Mouse (Mus musculus) yolk sac, embryonic 10.5 days (tissue): ENCODE results near the gene Ubqln2.

ENCODE experiments used
- DNase-seq: peaks from one replicate; pipeline ENCODE4 v3.0.0-alpha.2; 2017; ENCODE audit warnings: low spot score

Gene Ubqln2

DNA sequence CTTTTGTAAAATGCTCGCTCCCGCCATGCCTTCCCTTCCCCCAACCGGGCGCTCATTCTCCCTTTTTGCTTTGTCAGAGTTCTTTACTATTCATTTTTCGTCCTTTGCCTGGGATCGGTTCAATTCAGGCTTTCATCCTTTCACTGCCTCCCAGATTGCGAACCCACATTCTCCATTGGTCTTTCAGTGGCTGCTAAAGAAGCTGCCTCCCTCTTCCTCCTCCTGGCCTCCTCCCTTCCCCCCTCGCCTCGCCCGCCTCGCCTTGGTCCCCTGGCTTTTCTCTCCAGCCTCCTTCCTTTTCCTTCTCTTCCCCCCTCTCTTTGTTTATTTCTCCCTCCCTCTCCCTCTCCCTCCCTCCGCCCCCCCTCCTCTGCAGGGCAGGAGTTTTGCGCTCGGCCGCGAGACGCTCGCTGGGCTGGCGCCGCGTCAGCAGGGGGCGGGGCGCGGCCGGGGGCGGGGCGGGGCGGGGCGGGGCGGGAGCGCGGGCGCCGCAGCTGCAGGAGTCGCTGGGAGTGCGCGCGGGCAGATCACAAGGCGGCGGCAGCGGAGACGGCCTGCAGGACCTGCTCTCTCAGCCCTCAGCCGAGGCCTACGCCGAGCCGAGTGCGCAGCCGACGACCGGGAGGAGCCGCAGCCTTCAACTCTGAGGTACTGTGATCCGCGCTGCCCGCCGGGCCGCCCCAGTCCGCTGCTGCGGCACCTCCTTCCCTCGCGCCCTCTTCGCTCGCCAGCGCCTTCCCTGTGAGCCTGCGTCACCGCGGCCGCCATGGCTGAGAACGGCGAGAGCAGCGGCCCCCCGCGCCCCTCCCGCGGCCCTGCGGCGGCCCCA is at the start of gene Ubqln2:
Ubqln2 (plus strand) TSS at position 540 of the 829 bp plus-strand sequence.
- peak; percentile 91 for DNase-seq

DNA sequence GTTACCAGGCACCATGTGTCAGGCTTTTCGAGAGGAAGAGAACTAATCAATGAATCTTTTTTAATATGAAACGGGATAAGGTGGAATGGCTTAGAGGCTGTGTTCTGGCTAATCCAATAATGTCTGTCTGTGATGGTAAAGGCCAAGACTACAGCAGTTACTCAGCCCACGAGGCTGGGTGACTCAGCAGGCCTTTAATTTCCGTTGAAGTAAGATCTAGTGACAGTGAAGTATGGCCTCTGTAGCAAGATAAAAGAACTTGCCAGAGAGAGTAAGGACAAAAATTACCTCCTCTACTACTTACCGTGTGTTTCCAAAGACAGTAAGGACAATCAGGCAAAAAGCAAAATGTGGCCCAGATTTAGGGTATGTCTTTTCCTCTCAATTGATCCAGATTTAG is 46.1 kb upstream of the Ubqln2 start:
- no peak for DNase-seq

DNA sequence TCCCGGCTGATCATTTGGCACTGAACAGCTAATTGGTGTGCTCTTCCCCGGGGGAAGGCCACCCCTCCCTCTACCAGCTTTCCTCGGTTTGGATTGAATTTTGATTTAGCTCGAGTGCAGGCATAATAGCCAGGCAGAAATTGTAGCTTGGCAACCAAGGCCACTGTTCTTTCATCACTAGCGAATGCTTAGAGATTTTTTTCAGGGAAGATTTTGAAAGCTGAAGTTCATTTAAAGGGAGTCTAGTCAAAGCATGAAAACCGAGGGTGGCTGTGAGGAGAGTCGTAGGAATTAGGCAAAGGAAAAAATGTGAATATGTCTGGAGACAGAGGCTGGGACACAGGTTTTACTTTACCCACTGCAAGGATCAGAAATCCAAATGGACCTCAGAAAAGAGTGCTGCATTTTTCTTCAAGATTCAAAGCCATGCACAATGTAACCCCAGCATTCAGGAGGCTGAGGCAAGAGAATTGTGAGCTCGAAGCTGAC is 21.2 kb upstream of the Ubqln2 start:
- DNase-seq = no peak

DNA sequence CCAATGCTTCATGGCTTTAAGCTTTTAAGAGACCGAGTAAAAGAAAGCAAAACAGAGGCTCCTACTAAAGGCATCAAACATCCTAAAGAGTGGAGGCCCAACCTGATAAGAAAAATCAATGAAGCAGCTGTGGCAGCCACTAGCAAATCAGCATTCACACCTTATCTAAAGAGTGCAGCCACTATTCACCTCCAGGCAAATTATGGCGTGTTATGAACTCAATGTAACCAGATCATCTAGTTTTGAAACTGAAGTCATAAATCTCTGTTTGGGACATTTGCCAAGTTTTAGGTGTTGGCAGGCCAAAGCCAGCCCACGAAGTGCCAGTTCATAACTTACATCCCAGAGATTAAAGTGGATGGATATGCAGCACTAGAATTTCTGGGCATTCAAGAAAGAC is 5.7 kb upstream of the Ubqln2 start:
- DNase-seq = no peak

DNA sequence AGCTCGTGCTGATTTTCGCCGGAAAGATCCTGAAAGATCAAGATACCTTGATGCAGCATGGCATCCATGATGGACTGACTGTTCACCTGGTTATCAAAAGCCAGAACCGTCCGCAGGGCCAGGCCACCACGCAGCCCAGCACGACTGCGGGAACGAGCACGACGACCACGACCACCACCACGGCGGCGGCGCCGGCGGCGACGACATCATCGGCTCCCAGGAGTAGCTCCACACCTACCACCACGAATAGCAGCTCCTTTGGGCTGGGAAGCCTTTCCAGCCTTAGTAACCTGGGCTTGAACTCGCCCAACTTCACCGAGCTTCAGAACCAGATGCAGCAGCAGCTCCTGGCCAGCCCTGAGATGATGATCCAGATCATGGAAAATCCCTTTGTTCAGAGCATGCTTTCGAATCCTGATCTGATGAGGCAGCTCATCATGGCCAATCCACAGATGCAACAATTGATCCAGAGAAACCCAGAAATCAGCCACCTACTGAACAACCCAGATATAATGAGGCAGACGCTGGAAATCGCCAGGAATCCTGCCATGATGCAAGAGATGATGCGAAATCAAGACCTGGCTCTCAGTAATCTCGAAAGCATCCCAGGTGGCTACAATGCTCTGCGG is 752 bp downstream of the Ubqln2 start:
- peak; percentile 32 for DNase-seq

DNA sequence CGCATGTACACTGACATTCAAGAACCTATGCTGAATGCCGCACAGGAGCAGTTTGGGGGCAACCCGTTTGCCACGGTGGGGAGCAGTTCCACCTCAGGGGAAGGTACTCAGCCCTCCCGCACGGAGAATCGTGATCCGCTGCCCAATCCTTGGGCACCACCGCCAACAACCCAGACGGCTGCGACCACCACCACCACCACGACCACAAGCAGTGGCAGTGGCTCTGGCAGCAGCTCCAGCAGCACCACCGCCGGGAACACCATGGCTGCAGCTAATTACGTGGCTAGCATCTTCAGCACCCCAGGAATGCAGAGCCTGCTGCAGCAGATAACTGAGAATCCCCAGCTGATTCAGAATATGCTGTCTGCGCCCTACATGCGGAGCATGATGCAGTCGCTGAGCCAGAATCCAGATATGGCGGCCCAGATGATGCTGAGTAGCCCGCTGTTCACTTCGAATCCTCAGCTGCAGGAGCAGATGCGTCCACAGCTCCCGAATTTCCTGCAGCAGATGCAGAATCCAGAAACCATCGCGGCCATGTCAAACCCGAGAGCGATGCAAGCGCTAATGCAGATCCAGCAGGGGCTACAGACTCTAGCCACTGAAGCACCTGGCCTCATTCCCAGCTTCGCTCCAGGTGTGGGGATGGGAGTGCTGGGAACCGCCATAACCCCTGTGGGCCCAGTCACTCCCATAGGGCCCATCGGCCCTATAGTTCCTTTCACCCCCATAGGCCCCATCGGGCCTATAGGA is 1.4 kb downstream of the Ubqln2 start:
- DNase-seq = no peak

DNA sequence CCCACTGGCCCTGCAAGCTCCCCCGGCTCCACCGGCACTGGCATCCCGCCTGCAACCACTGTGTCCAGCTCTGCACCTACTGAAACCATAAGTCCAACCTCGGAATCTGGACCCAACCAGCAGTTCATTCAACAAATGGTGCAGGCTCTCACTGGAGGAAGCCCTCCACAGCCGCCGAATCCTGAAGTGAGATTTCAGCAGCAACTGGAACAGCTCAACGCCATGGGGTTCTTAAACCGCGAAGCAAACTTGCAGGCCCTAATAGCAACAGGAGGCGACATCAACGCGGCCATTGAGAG is 2.0 kb downstream of the Ubqln2 start:
- DNase-seq = no peak

DNA sequence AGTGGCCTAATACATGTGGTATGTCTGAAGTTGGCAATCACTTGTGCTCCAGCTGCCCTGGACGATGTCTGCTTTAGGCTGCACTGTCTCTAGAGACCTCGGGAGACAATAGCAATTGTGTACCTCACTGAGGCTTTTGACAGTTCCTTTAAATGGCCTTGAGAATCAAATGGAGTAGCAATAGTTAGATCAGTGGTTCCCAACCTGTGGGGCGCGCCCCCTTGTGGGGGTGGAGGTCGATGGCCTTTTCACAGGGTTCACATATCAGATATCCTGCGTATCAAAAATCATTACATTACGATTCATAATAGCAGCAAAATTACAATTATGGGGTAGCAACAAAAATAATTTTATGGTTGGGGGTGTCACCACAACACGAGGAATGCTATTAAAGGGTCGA is 7.9 kb downstream of the Ubqln2 start:
- DNase-seq = no peak

DNA sequence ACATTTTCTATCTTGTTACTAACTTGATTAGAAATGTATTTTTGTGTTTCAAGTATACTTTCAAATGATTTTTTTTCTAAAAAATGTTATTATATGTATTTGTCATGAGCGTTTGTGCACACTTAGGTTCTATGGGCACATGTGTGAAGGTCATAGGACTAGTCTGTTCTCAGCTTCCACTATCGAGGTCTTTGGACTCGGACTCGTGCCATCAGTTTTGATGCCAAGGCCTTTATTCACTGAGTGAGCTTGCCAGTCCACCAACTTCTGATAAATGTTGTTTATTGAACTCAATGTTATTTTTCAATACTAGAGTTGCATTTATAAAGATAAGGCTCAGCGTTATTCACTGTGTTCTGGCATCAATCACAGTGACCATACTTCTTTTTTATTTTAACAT is 17.5 kb downstream of the Ubqln2 start:
- DNase-seq = no peak

DNA sequence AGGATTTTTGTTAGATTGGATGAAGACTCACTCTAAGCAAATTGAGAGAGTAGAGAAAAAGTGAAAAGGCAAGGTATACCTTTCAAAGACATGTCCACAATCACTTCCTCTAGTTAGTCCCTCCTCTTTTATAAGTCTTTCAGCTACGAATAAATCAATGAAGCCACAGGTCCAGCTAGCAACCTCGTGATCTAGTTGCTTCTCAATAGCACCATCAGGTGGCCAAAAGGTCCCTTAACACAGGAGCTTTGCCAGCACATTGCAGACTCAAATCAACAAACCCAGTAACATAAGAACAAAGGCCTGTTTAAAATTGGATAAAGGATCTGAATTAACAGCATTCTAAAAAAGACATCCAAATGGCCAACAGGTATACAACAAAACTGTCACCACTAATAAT is 30.4 kb downstream of the Ubqln2 start:
- no peak for DNase-seq
